Mouse (Mus musculus) lung, adult 2 months (tissue): ENCODE data around the gene Fanca.

Experiments
- CTCF ChIP-seq: fragments of 200-500 bp; IDR thresholded peaks from 2 replicates; pipeline ENCODE4 v1.5.1; 2011; ENCODE audit warnings: mild to moderate bottlenecking, low read length, control low read depth; ENCODE audit not compliant: insufficient read depth
- POLR2A ChIP-seq: fragments of 200-500 bp; IDR thresholded peaks from 2 replicates; pipeline ENCODE4 v1.6.1; 2011; ENCODE audit warnings: low read depth, mild to moderate bottlenecking, control low read depth, low read length, borderline replicate concordance; ENCODE audit errors: extremely low read depth

GRCm38 (mm10) chr8:123329350-123329749, 11.0 kb upstream of the Fanca start:
- no peak for TF ChIP-seq CTCF
- TF ChIP-seq POLR2A = no peak
